Mouse (Mus musculus) midbrain, embryonic 11.5 days (tissue): Measurements from ENCODE around the gene Chil1. TPM values are rescaled to one million over a fixed set of nuclear protein-coding genes. Genes with fewer than 3 reads are reported as not detected.

Source experiments
- ATAC-seq: fragments of 200-750 bp; cut with Nextera tagmentation; 2 replicates; pipeline ENCODE4 v1.8.0; 2017; ENCODE audit warnings: moderate TSS enrichment, moderate library complexity; ENCODE audit not compliant: low FRiP score
- DNase-seq: peaks from one replicate; pipeline ENCODE4 v3.0.0; 2015; ENCODE audit warnings: low spot score; ENCODE audit errors: missing footprints
- H3K27ac ChIP-seq: fragments of 300-500 bp; sonication (generic); 2 replicates; pipeline ENCODE4 v1.5.1; 2014; ENCODE audit warnings: low read depth, low read length
- H3K27me3 ChIP-seq: fragments of 300-500 bp; sonication (generic); 2 replicates; pipeline ENCODE4 v1.6.1; 2014; ENCODE audit warnings: mild to moderate bottlenecking, low read length, moderate library complexity, mixed read lengths; ENCODE audit not compliant: control insufficient read depth, insufficient read depth
- H3K36me3 ChIP-seq: fragments of 300-500 bp; sonication (generic); 2 replicates; pipeline ENCODE4 v1.6.1; 2014; ENCODE audit warnings: mild to moderate bottlenecking, low read length, moderate library complexity, mixed read lengths; ENCODE audit not compliant: control insufficient read depth, insufficient read depth
- H3K4me1 ChIP-seq: fragments of 300-500 bp; sonication (generic); 2 replicates; pipeline ENCODE4 v1.6.1; 2014; ENCODE audit warnings: low read length; ENCODE audit not compliant: control insufficient read depth, insufficient read depth
- H3K4me2 ChIP-seq: fragments of 300-500 bp; sonication (generic); 2 replicates; pipeline ENCODE4 v1.6.1; 2014; ENCODE audit warnings: mild to moderate bottlenecking, moderate library complexity
- H3K4me3 ChIP-seq: fragments of 300-500 bp; sonication (generic); 2 replicates; pipeline ENCODE4 v1.5.1; 2014; ENCODE audit warnings: low read depth, low read length
- H3K9ac ChIP-seq: fragments of 300-500 bp; sonication (generic); 2 replicates; pipeline ENCODE4 v1.6.1; 2014; ENCODE audit warnings: low read length
- H3K9me3 ChIP-seq: fragments of 300-500 bp; sonication (generic); 2 replicates; pipeline ENCODE4 v1.6.1; 2016; ENCODE audit warnings: low read length; ENCODE audit not compliant: control insufficient read depth
- WGBS: fragments of 180-500 bp; shearing (Covaris S2); extraction: QIAGEN DNeasy Blood & Tissue Kit; methylation state at CpG from one replicate; pipeline ENCODE4 v1.1.7; 2014; 5-methylcytosine and 5-hydroxymethylcytosine counted together
- polyA plus RNA-seq: library from polyadenylated mRNA; unstranded; fragments of >200 nt; fragmentation: Nextera tagmentation; extraction: Ambion mirVana; gene quantifications from 2 replicates; pipeline ENCODE4 v1.2.1, GENCODE M21; 2014

Gene Chil1
- polyA plus RNA-seq, 1 experiment from 2014 or later = 1.8 TPM

- Histone ChIP-seq H3K4me3 (no peak overlapping the region), H3K4me2 (no peak overlapping the region), H3K27me3 (no peaks in the 10 kb centered on the region), H3K9me3 (no peaks in the 10 kb centered on the region), H3K9ac (no peak overlapping the region), H3K27ac (no peak overlapping the region), H3K36me3 (no peaks in the 10 kb centered on the region), H3K4me1 (no peaks in the 10 kb centered on the region)
- no peak for DNase-seq
- WGBS = 88% methylated on average over 5 of the region's 5 CpGs
- ATAC-seq = no peak
Observed at GRCm38 (mm10) chr1:134191192-134191591, 9.2 kb downstream of the Chil1 start.

- Histone ChIP-seq H3K4me3 (no peak overlapping the region), H3K9ac (no peak overlapping the region), H3K27ac (no peak overlapping the region), H3K9me3 (no peaks in the 10 kb centered on the region), H3K36me3 (no peaks in the 10 kb centered on the region), H3K4me1 (no peaks in the 10 kb centered on the region), H3K4me2 (no peak overlapping the region), H3K27me3 (no peaks in the 10 kb centered on the region)
- DNase-seq (no peak), ATAC-seq (no peak)
- whole genome bisulfite sequencing = 65% methylated on average over 4 of the region's 4 CpGs
Observed at GRCm38 (mm10) chr1:134192024-134192423, 10.0 kb downstream of the Chil1 start.

- no peak within 1 kb of the TSS for H3K27ac ChIP-seq
- no peak within 1 kb of the TSS for H3K4me3 ChIP-seq
- no peak within 1 kb of the TSS for H3K4me2 ChIP-seq
- no peak within 1 kb of the TSS for H3K9ac ChIP-seq
- no peak for DNase-seq
- H3K27me3 ChIP-seq = no peaks in the 10 kb centered on the region
- WGBS = 55% methylated on average over 1 of the region's 1 CpGs
- ATAC-seq = no peak
- H3K36me3 ChIP-seq = no peaks in the 10 kb centered on the region
- no peaks in the 10 kb centered on the region for H3K4me1 ChIP-seq
- H3K9me3 ChIP-seq = no peaks in the 10 kb centered on the region
Observed at GRCm38 (mm10) chr1:134193126-134193525, 11.2 kb downstream of the Chil1 start, which contains the start of gene Mybph. TSS of gene Mybph (plus strand) at chr1:134193448.

- Histone ChIP-seq H3K4me2 (no peak overlapping the region), H3K36me3 (no peaks in the 10 kb centered on the region), H3K27me3 (no peaks in the 10 kb centered on the region), H3K4me3 (no peak overlapping the region), H3K9me3 (no peaks in the 10 kb centered on the region), H3K4me1 (no peaks in the 10 kb centered on the region), H3K9ac (no peak overlapping the region), H3K27ac (no peak overlapping the region)
- no peak for DNase-seq
- 69% methylated on average over 7 of the region's 7 CpGs for WGBS
- no peak for ATAC-seq
Observed at GRCm38 (mm10) chr1:134193674-134194197, 11.8 kb downstream of the Chil1 start.

DNA sequence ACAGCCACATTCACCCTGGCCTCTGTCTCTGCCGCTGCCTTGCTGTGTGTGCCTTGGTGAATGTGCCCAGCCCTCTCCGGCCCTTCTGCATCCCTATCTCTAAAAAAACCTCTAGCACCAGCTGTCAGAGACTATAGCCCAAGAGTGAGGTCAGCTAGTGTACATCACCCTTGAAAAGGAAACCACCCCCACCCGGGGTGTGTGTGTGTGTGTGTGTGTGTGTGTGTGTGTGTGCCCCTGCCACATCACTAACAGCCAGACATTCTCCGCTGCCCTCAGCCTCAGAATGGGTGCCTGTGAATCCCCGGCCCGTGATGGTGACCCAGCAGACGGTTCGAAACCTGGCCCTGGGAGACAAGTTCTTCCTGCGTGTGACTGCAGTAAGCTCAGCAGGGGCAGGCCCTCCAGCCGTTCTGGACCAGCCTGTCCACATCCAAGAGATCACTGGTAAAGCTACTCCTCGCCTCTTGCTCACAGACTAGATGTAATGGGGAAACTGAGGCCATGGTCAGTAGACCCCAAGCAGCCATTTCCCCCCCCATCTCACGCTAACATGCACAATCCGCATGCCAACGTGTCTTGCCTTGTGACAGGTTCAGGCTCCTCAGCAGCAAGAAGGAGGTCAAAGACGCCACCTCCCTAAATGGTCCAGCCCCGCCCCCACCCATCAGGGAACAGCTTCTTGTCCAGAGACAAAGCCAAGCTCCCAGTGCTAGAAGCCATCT lies 12.5 kb downstream of the Chil1 start:
- H3K4me2 ChIP-seq = no peak overlapping the region
- ATAC-seq = no peak
- H3K4me3 ChIP-seq = no peak overlapping the region
- WGBS = 79% methylated on average over 16 of the region's 16 CpGs
- DNase-seq = no peak
- H3K9me3 ChIP-seq = no peaks in the 10 kb centered on the region
- H3K27ac ChIP-seq = no peak overlapping the region
- H3K27me3 ChIP-seq = no peaks in the 10 kb centered on the region
- H3K4me1 ChIP-seq = no peaks in the 10 kb centered on the region
- H3K9ac ChIP-seq = no peak overlapping the region
- no peaks in the 10 kb centered on the region for H3K36me3 ChIP-seq

- Histone ChIP-seq H3K9me3 (no peaks in the 10 kb centered on the region), H3K27ac (no peak overlapping the region), H3K9ac (no peak overlapping the region), H3K4me2 (no peak overlapping the region), H3K4me1 (no peaks in the 10 kb centered on the region), H3K36me3 (no peaks in the 10 kb centered on the region), H3K4me3 (no peak overlapping the region), H3K27me3 (no peaks in the 10 kb centered on the region)
- DNase-seq (no peak), ATAC-seq (no peak)
- WGBS = 77% methylated on average over 2 of the region's 2 CpGs
Observed at GRCm38 (mm10) chr1:134195117-134195516, 13.1 kb downstream of the Chil1 start.

GRCm38 (mm10) chr1:134195571-134195970 lies 13.6 kb downstream of the Chil1 start:
- WGBS = 82% methylated on average over 3 of the region's 3 CpGs
- H3K9me3 ChIP-seq = no peaks in the 10 kb centered on the region
- DNase-seq (peak; percentile 57), ATAC-seq (no peak)
- H3K4me3 ChIP-seq = no peak overlapping the region
- H3K27ac ChIP-seq = no peak overlapping the region
- H3K9ac ChIP-seq = no peak overlapping the region
- H3K36me3 ChIP-seq = no peaks in the 10 kb centered on the region
- H3K4me1 ChIP-seq = no peaks in the 10 kb centered on the region
- H3K27me3 ChIP-seq = no peaks in the 10 kb centered on the region
- no peak overlapping the region for H3K4me2 ChIP-seq

- Histone ChIP-seq H3K4me2 (no peak overlapping the region), H3K9ac (no peak overlapping the region), H3K27me3 (no peaks in the 10 kb centered on the region), H3K27ac (no peak overlapping the region), H3K4me1 (no peaks in the 10 kb centered on the region), H3K36me3 (no peaks in the 10 kb centered on the region), H3K9me3 (no peaks in the 10 kb centered on the region), H3K4me3 (no peak overlapping the region)
- WGBS = 74% methylated on average over 4 of the region's 4 CpGs
- peak; percentile 82 for DNase-seq
- ATAC-seq = no peak
Observed at GRCm38 (mm10) chr1:134195979-134196378, 14.0 kb downstream of the Chil1 start.

DNA sequence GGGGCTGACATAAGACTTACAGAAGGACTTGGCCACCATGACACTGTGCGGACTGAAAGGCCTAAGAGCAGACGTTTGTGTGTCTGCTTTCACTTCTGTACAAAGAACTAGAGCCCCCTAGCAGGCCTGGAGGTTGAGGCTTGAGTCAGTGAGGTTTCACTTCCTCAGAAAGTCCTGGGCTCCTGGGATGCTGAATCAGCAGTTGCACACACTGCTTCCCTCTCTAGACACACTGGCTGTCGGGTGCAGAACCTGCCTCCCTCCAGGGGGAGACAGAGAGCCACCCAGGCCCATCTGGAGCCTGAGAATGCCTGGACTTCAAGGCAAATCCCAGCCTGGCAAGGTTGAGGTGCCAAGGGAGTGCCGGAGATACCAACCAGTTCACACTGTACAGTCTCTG lies 14.4 kb downstream of the Chil1 start:
- no peaks in the 10 kb centered on the region for H3K36me3 ChIP-seq
- DNase-seq (peak; percentile 83), ATAC-seq (no peak)
- H3K27ac ChIP-seq = no peak overlapping the region
- H3K27me3 ChIP-seq = no peaks in the 10 kb centered on the region
- no peak overlapping the region for H3K4me2 ChIP-seq
- 70% methylated on average over 4 of the region's 4 CpGs for WGBS
- H3K9me3 ChIP-seq = no peaks in the 10 kb centered on the region
- H3K4me3 ChIP-seq = no peak overlapping the region
- H3K4me1 ChIP-seq = no peaks in the 10 kb centered on the region
- H3K9ac ChIP-seq = no peak overlapping the region
